Mouse (Mus musculus) spleen, adult 2 months (tissue): ENCODE measurements around the gene Zbtb16. TPM values are rescaled to one million over a fixed set of nuclear protein-coding genes. Genes with fewer than 3 reads are reported as not detected.

Experiments used
- DNase-seq, 2 experiments: peaks; one replicate each; pipeline versions ENCODE4 v3.0.0 to v3.0.0-alpha.2; 2012 to 2021; ENCODE audit warnings: low spot score in 2 of 2, low read depth in 1 of 2
- H3K27ac ChIP-seq: fragments of 200-500 bp; 2 replicates; pipeline ENCODE4 v1.5.1; 2012; ENCODE audit warnings: low read length, inconsistent platforms; ENCODE audit not compliant: insufficient read depth
- H3K27me3 ChIP-seq: fragments of 200-500 bp; 2 replicates; pipeline ENCODE4 v1.6.1; 2012; ENCODE audit warnings: mild to moderate bottlenecking, moderate library complexity, low read length, inconsistent platforms; ENCODE audit not compliant: control insufficient read depth, insufficient read depth
- H3K36me3 ChIP-seq: fragments of 200-500 bp; 2 replicates; pipeline ENCODE4 v1.6.1; 2012; ENCODE audit warnings: mild to moderate bottlenecking, low read length, inconsistent platforms; ENCODE audit not compliant: control insufficient read depth, insufficient read depth
- H3K4me1 ChIP-seq: fragments of 200-500 bp; 2 replicates; pipeline ENCODE4 v1.6.1; 2011; ENCODE audit warnings: inconsistent platforms; ENCODE audit not compliant: control insufficient read depth, insufficient read depth, insufficient read length
- H3K4me3 ChIP-seq: fragments of 200-500 bp; 2 replicates; pipeline ENCODE4 v1.5.1; 2011; ENCODE audit warnings: mild to moderate bottlenecking, inconsistent platforms; ENCODE audit not compliant: insufficient read depth, insufficient read length; ENCODE audit errors: extremely low read depth
- CTCF ChIP-seq: fragments of 200-500 bp; IDR thresholded peaks from 2 replicates; pipeline ENCODE4 v1.5.1; 2011; ENCODE audit warnings: mild to moderate bottlenecking, inconsistent platforms; ENCODE audit not compliant: insufficient read depth, insufficient read length, insufficient replicate concordance; ENCODE audit errors: extremely low read depth
- POLR2A ChIP-seq: fragments of 200-500 bp; IDR thresholded peaks from 2 replicates; pipeline ENCODE4 v1.6.1; 2011; ENCODE audit warnings: low read depth, low read length, inconsistent platforms
- WGBS: fragments of 180-500 bp; shearing (Covaris S2); methylation state at CpG from one replicate; pipeline ENCODE4 v1.1.7; 2018; 5-methylcytosine and 5-hydroxymethylcytosine counted together
- polyA plus RNA-seq: library from polyadenylated mRNA; depleted of rRNA; stranded (reverse); fragments of >200 nt; gene quantifications from 2 replicates; pipeline ENCODE4 v1.2.3, GENCODE M21; 2012

Zbtb16 gene
- polyA plus RNA-seq, 1 experiment: 2.5 TPM

GRCm38 (mm10) chr9:48836566-48836930 lies 526 bp upstream of the Zbtb16 start:
- no peak for DNase-seq
- 0 out of 2 replicates have a peak, but pooled peaks cover 4% of the 10 kb centered on the region for H3K4me1 ChIP-seq
- H3K27ac ChIP-seq: no peak overlapping the region; the same call in 1 of the 2 replicates
- H3K4me3 ChIP-seq: peak overlapping the region; percentile 29; the same call in 1 of the 2 replicates
- H3K36me3 ChIP-seq: no peaks in the 10 kb centered on the region
- TF ChIP-seq POLR2A: no peak
- no peak for TF ChIP-seq CTCF
- 3% methylated on average over 12 of the region's 12 CpGs for WGBS
- peaks cover 12% of the 10 kb centered on the region for H3K27me3 ChIP-seq

DNA sequence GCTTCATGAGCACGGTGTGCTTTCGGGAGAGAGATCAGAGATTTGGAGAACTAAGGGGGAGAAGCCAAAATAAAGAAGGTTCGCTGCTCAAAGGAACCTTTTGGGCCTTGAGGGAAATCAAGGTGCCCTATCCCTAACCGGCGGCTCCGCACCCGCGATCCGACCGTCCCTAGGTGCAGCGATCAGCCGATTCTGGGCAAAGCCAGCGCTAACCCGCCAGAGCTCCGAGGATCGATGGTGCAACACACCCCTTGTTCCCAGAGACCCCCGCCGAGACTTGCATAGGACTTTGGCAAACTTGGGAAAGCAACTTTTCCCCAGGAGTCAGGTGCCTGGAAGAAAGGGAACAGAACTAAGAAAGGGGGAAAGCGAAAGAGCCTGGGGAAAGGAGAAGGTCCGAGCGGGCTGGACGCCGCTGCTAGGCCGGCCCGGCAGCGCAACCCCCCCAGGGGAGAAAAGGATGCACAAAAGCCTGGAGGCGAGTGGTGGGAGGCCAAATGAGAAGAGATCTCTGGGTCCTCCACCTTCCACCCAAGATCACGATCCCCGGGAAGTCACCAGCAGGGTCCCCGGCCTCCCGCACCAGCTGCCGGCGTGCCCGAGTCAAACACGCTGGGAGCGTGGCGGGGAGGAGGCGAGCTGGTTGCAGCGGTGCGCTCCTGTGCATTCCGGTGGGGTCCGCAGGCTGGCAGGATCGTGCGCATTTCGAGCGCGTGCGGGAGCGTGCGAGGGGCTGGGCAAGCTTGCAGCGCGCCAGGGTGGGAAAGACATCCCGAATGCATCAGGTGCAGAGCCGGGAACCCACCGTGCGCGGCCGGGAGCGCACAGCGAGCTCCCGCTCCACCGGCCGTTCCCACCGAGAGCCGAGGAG lies 1.2 kb downstream of the Zbtb16 start:
- Histone ChIP-seq H3K4me3 (peak overlapping the region; percentile 44; the same call in 1 of the 2 replicates), H3K27me3 (peaks cover 12% of the 10 kb centered on the region), H3K27ac (no peak overlapping the region), H3K36me3 (no peaks in the 10 kb centered on the region), H3K4me1 (0 out of 2 replicates have a peak, but pooled peaks cover 4% of the 10 kb centered on the region)
- no peak for DNase-seq
- no peak for TF ChIP-seq POLR2A
- no peak for TF ChIP-seq CTCF
- 3% methylated on average over 65 of the region's 65 CpGs for whole genome bisulfite sequencing

GRCm38 (mm10) chr9:48834006-48834405 lies 2.0 kb downstream of the Zbtb16 start:
- DNase-seq: no peak
- 0 out of 2 replicates have a peak, but pooled peaks cover 4% of the 10 kb centered on the region for H3K4me1 ChIP-seq
- TF ChIP-seq POLR2A: no peak
- TF ChIP-seq CTCF: no peak
- H3K4me3 ChIP-seq: no peak overlapping the region
- peaks cover 12% of the 10 kb centered on the region for H3K27me3 ChIP-seq
- WGBS: 56% methylated on average over 4 of the region's 4 CpGs
- H3K27ac ChIP-seq: no peak overlapping the region
- no peaks in the 10 kb centered on the region for H3K36me3 ChIP-seq

GRCm38 (mm10) chr9:48833493-48833892 lies 2.5 kb downstream of the Zbtb16 start:
- no peak overlapping the region for H3K27ac ChIP-seq
- H3K4me1 ChIP-seq: 0 out of 2 replicates have a peak, but pooled peaks cover 4% of the 10 kb centered on the region
- H3K27me3 ChIP-seq: peaks cover 12% of the 10 kb centered on the region
- WGBS: 93% methylated on average over 11 of the region's 11 CpGs
- no peak for TF ChIP-seq POLR2A
- no peak for DNase-seq
- H3K36me3 ChIP-seq: no peaks in the 10 kb centered on the region
- H3K4me3 ChIP-seq: no peak overlapping the region

DNA sequence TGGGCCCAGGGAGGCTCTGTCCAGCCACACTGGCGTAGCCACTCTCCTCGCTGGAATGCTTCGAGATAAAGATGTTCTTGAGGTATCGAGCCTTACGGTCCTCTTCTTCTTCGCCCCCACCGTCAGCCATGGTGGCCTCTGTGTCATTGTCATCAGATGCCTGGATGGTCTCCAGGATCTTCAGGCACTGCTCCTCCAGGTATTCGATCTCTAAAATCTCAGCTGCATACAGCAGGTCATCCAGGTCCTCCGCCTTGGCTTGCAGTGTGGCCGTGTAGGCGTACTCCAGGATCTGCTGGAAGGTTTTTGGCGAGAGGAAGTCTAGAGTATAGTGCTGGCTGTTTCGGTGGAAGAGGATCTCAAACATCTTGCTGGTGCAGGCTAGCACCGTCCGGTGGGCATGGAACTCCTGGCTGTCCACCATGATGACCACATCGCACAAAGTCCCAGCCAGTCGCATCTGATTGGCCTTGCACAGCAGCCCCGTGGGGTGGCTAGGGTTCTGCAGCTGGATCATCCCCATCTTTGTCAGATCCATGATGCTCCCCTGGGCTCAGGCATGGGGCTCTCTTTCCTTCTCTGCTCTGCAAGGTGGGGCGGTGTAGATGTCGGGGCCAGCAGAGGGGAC lies 3.4 kb downstream of the Zbtb16 start:
- H3K36me3 ChIP-seq: no peaks in the 10 kb centered on the region
- WGBS: 94% methylated on average over 20 of the region's 20 CpGs
- 0 out of 2 replicates have a peak, but pooled peaks cover 4% of the 10 kb centered on the region for H3K4me1 ChIP-seq
- no peak overlapping the region for H3K27ac ChIP-seq
- no peak overlapping the region for H3K4me3 ChIP-seq
- no peak for DNase-seq
- H3K27me3 ChIP-seq: peaks cover 12% of the 10 kb centered on the region
- TF ChIP-seq CTCF (no peak), POLR2A (no peak)

DNA sequence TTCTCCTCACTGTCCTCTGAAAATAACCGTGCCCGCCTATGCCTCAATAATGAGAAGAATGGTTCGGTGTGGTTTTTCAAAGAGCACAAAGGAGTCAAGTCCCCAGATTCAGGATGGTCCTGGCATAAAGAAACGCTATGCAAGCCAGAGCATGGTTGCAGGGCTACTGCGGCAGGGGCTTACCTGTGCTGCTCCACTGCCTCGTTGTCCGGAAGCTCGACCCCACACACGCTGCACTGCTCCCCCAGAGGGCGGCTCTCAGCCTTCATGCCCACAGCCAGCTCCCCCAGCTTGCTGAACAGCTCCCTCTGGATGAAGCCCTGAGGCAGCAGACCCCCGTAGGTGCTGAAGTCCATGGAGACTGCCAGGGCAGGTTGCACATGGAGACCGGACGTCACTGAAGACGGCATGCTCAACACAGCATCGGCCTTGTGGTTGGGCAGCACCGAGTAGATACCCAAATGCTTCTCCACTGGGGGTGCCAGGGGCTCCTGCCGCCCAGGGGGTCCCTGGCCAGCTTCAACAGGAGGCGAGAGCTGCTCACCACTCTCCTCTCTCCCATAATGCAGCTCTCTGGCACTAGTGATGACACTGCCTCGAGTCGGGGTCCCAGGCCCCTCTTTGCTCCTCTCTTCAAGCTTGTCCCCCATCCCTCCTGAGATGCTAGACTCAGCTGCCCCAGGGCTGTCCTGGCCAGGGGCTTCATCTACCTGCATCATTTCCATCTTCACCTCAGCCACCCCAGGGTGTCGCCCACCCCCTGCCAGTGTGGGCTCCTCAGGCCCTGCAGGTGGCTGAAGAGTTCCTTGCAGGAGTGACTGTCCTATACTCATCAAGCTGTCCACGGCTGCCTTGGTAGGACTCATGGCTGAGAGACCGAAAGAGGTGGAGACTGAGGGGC lies 4.2 kb downstream of the Zbtb16 start:
- no peak for TF ChIP-seq CTCF
- Histone ChIP-seq H3K36me3 (no peaks in the 10 kb centered on the region), H3K4me1 (0 out of 2 replicates have a peak, but pooled peaks cover 4% of the 10 kb centered on the region), H3K4me3 (no peak overlapping the region), H3K27ac (no peak overlapping the region), H3K27me3 (peaks cover 10% of the 10 kb centered on the region)
- no peak for DNase-seq
- WGBS: 91% methylated on average over 23 of the region's 23 CpGs
